Mouse (Mus musculus) monocyte, adult 5-6 weeks (primary cell): ENCODE measurements around the gene Btla. TPM values are rescaled to one million over a fixed set of nuclear protein-coding genes. Genes with fewer than 3 reads are reported as not detected.

Experiments used
- ATAC-seq: fragments of 153-309, 156-312 bp; replicated peaks from 2 replicates; pipeline ENCODE4 v1.8.0; 2017; ENCODE audit warnings: mild to moderate bottlenecking; ENCODE audit not compliant: low TSS enrichment, insufficient number of reproducible peaks, severe bottlenecking, poor library complexity, low FRiP score
- total RNA-seq: library from RNA; stranded (forward); fragments of 200-1000, 200-491, 200-594 nt; gene quantifications from 3 replicates; pipeline ENCODE4 v1.2.3, GENCODE M21; 2017

Btla gene
- 30.8 to 44.8 TPM (median 34.9 TPM) in 3 replicates for total RNA-seq

DNA sequence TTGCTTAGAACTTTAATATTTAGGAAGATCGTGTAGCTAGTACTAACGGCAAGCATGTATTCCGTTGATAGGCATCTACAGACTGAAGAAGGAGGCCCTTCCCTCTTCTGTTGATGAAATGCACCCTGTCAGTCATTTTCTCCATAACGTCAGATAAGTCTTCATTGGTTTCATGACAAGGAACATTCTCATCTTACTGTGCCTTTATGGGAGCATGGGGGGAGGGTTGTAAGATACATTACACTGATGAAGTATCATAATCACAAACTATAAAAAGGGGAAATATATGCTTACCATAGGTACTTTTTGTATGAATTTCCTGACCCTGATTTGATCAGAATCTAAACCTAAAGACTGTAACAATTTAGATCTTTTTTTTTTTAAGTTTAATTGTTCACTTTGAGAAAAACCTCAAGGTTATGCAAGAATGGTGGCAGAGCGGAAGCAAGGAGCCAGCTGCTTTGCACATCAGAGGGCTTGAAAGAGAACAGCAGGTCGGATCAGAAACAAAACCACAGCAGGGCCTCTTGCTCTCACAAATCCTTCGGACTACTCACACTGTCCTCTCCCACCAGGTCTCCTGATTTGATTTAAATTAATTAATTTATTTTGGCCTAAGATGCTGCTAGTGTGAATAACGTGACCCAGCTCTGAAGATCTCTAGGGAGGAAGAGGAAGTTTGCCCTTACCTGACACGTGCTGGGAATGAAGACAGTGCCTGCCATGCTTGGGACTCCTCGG is at the start of gene Btla:
TSS of gene Btla (plus strand) at position 668 of the 741 bp plus-strand sequence.
- no peak for ATAC-seq

DNA sequence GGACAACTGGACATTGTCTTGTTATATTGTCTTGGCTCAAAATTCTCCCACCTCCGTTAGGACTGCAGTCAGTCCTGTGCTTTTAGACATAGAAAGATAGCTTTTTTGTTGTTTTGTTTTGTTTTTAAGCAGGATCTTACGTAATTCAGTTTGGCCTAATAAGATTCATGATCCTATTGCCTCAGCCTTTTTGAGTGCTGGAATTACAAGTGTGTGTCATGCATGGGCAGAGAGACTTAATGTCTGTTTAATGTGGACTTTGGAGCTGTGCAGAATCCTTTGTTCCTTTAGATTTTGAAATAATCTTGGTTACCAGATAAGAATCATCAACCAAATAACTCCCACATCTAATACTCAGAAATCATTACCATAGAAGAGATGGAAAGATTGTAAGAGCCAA is 45.6 kb upstream of the Btla start:
- no peak for ATAC-seq

DNA sequence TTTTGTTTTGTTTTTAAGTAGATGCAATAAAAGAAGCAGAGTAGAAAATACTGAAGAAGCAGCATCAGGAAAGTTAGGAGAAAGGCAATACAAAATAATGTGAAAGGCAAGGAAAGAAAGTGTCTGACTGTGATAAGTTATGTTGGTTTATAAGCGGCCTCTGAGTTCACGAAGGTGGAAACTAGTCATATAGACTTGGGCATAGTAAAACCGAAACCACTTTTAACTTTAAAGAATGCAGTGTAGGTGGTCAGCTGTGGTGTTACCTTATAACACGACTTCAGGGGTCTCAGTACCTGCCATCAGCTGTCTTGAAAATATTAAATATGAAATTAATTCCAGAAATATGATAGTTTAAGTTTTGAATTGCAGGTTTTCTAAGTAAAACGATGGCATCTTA is 42.3 kb upstream of the Btla start:
- no peak for ATAC-seq

DNA sequence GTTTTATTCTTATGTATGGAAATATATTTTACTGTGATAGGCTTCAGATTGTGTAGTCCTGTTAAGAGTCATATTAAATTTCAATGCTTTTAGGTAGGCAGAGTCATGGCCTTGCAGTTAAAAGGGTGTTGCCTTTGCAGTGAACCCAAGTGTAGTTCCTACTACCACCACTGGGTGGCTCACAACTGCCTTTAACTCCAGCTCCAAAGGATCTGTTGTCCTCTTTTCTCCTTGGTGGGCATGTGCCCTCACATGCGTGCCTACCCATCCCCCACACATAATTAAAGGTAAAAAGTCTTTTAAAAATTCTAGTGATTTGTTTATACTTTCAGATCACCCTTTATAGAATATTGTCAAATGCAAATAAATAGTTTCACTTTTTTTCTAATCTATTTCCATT is 31.5 kb upstream of the Btla start:
- ATAC-seq = peak; percentile 75

- ATAC-seq = peak; percentile 85
Observed at GRCm38 (mm10) chr16:45196816-45197215, 27.3 kb upstream of the Btla start.

- no peak for ATAC-seq
Observed at GRCm38 (mm10) chr16:45201395-45201794, 22.7 kb upstream of the Btla start.

DNA sequence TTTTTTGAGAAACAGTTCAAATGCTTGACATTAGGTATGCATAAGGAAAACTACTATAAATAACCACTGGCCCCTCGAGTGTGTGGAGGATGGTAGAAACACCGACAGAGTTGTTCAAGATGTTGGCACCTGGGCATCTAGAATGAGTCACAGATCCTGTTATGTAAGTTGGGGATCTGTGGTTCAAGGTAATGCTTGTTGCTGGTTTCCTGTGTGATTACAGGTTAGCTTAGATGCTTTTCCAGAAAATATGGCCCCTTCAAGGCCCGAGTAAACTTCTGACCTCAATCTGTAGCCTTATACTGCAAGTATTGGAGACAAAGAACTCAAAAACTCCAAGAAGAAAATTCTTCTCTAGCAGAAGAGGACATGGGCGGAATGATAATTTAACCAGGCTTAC is 19.7 kb upstream of the Btla start:
- ATAC-seq = no peak

DNA sequence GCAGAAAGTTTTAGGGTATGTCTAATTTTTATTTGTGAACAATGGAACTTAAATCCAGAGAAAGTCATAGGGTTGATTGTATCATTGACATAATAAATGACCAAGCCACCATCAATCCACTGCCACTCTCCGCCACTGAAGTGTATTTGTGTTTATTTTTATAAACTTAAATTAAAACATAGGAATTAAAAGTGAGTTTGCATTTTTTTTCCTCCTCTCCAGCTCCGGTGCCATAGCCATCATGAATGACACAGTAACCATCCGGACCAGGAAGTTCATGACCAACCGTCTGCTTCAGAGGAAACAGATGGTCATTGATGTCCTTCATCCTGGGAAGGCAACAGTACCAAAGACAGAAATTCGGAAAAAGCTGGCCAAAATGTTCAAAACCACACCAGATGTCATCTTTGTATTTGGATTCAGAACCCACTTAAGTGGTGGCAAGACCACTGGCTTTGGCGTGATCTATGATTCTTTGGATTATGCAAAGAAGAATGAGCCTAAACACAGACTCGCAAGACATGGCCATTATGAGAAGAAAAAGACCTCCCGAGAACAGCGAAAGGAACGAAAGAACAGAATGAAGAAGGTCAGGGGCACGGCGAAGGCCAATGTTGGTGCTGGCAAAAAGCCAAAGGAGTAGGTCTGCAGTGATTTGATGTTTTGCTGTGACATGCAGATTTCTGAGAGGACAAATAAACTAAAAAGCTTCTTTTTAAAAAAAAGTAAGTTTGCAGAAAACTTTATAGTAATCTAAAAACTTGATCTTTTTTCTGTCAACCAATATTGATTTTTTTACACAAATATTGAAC is 19.1 kb upstream of the Btla start:
- no peak for ATAC-seq

DNA sequence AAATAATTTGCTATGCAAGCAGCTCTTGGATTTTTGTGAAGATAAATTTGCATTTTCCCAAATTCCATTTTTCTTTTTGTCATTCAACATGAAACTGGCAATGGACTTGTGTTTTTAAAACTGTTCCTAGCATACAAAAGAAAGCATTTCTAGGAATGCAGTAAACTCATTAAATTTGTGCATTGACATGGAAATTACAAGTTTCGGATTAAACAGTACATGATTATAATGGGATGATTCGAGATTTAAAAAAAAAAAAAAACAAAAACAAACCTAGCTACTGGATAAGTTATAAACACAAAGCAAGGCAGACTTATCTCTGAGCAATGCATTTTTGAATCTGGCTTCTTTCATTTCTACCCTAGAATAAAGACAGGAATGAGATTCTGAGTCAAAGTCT is 2.1 kb upstream of the Btla start:
- no peak for ATAC-seq

DNA sequence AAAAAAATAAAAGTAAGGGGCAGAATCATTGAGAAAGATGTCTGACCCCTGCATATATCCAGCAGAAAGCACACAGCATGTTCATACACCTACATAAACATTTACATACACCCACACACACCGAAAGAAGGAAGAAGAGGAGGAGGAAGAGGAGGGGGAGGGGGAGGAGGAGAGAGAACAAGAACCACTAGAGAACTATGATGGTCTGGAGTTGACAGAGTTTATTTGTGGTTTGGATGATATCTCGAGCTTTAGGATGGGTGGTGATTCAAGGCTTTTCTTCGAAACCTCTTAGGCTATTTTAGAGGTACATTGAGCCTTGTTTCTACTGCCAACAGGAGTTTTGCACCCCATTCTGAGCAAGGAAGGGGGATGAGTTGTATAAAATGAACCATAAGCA is 1.3 kb upstream of the Btla start:
- ATAC-seq = no peak

- ATAC-seq = no peak
Observed at GRCm38 (mm10) chr16:45224431-45225008, 405 bp downstream of the Btla start.

- ATAC-seq = peak; percentile 68
Observed at GRCm38 (mm10) chr16:45227002-45227401, 2.9 kb downstream of the Btla start.

DNA sequence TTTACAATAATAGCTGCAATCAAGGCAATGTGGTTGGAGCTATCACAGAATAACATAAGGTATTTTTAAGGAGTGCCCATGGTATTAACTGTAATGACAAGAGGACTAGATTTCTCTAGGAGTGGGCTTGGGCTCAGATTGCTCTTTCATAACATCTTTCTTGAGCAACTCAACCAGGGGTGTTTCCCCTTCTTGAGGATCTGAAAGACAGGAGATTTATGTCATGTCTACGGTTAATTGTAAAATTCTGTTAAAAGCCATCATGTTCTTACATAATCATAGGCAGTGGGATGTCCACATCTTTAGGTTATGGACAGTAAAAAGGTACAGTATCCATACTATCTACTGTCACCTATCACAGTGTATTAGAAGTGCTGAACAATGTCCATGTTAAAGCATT is 7.2 kb downstream of the Btla start:
- peak; percentile 40; the same call in 1 of the 2 replicates for ATAC-seq

DNA sequence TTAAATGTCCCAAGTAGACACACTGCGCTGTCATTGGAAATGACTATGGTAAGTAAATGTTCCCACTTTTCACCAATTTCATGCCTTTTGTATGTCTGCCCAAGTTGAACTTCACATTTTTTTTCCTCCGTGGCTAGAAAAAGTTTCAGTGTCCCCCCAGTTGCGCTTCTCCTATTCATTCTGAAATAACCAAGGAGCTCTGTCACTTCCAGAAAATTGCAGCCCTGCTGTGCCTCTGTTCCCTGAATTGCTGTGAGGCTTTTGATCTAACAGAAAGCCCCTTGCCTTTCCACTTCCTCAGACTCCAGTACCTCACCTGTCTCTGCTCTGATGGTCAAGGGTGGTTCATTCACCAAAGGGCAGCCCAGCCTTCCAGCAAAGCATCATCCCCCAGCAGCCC is 8.9 kb downstream of the Btla start:
- ATAC-seq = no peak

DNA sequence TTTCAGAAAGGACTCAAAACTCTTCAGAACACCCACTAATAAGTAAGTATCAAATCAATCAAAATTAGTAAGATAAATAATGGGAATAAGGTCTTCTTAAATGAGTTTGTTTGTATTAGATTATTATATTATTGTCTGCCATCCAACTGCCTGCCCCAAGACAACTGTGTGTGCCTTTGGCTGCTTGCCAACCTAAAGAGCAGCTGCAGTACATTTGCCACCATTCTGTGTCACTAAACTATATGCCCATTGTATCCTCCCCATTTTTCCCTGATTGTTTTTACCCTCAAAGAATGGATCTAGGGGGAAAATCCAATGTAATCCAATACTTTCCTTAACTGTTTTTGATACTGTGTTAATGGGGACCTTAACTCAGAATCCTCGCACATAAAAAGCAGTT is 18.6 kb downstream of the Btla start:
- no peak for ATAC-seq

DNA sequence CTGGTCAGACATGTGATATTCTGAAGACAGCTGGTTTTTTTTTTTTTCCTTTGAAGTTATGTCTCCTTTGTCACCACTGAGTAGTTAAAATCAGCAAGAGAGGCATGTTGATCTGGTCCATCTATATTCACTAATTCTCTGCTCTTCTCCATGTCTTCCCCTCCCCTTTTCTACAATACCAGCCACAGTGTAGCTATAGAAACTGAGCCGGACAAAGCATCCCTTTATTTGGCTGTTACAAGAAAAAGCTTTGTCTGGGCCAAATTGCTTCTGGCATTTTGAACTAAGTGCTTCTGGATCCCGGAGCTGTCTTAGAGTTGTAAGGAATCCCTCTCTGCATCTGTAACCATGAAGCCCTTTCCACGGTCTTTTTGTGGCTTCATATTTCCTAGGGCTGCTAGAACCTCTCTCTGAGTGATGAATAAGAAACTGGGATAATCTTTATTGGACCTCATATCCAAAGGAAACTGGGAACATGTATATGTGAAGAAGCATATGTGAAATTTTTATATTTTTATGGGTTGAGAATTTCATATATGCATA is 20.9 kb downstream of the Btla start:
- no peak for ATAC-seq

- ATAC-seq = no peak
Observed at GRCm38 (mm10) chr16:45249761-45250160, 25.6 kb downstream of the Btla start.

GRCm38 (mm10) chr16:45250317-45250716 is 26.2 kb downstream of the Btla start:
- no peak for ATAC-seq

GRCm38 (mm10) chr16:45251773-45252413 is 27.8 kb downstream of the Btla start:
- no peak for ATAC-seq
